Mouse (Mus musculus): ENCODE data around the gene Mia.

- TF ChIP-seq BHLHE40 (IDR thresholded peaks at IDR 0.05; ENCODE audit: low read depth, low read length) (no peak), JUND (conservative IDR thresholded peaks at IDR 0.05; ENCODE audit: low read depth, low read length) (no peak), USF2 (conservative IDR thresholded peaks at IDR 0.05; ENCODE audit: low read depth, low read length) (no peak), CTCF (conservative IDR thresholded peaks at IDR 0.05 in 1 of 2, IDR thresholded peaks at IDR 0.05 in 1 of 2; ENCODE audit: low read depth in 2 of 2, low read length in 2 of 2) (no peak), PAX5 (IDR thresholded peaks at IDR 0.05; ENCODE audit: low read length) (no peak), UBTF (IDR thresholded peaks at IDR 0.05; ENCODE audit: low read depth, low read length) (no peak), RCOR1 (conservative IDR thresholded peaks at IDR 0.05; ENCODE audit: low read depth, low read length) (no peak), POLR2A (IDR thresholded peaks at IDR 0.05; ENCODE audit: low read depth, low read length) (no peak), ZC3H11A (IDR thresholded peaks at IDR 0.05; ENCODE audit: low read depth, low read length) (no peak), KAT2A (IDR thresholded peaks at IDR 0.05; ENCODE audit: insufficient replicate concordance, low read length) (no peak), POLR2AphosphoS2 (IDR thresholded peaks at IDR 0.05; ENCODE audit: low read depth, low read length) (no peak), RAD21 (IDR thresholded peaks at IDR 0.05; ENCODE audit: low read depth, low read length) (no peak), EP300 (IDR thresholded peaks at IDR 0.05; ENCODE audit: low read length) (no peak), MEF2A (IDR thresholded peaks at IDR 0.05; ENCODE audit: borderline replicate concordance, low read depth, low read length) (no peak)
These were observed 39.0 kb upstream of the Mia start for GRCm38 (mm10) chr7:27219937-27220336.
